Comparison of ENCODE assay signal across 9 mouse cellular contexts in the genomic region with DNA sequence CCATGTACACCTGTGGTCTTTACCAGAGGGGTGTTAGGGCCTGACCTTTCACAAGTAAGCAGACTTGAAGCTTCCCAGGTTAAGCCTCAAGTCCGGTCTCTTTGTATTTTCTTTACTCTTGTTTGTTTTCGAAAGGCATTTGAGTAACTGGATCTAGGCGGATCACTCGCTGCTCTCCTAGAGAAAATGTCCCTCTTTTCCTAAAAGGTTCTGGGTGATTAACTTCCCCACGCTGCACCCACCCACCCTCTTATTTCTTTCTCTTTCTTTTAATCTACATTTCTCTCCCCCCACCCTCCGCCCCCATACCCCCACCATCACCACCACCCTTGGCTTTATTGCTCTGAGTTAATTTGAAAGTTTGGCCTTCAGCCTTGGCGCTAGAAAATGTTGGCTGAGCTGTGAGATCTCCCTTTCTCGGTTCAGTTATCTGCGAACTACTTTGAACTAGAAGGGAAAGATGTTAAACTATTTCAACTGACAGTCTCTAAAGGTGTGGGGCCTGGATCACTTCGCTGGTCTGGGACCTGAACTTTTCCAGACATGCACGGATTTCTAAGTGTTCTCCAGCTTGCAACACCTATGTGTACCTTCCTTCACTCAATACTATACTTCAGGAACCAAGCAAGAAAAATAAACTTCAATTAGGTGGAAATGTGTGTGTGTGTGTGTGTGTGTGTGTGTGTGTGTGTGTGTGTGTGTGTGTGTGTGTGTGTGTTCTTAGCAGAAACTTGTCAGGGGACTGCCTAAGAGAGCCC. TPM values are rescaled to one million over a fixed set of nuclear protein-coding genes. Genes with fewer than 3 reads are reported as not detected.
DNase-seq lines count a peak whose midpoint lies in the region; ATAC-seq and TF ChIP-seq lines count a peak whose summit lies in the region.
"Had no signal": no experiment of that assay in that cellular context is flagged by ENCODE, and none has a peak within 500 bp of the region (broad histone marks: within the 10 kb centered on the region; RNA-seq: fewer than 3 reads in every experiment).

No protein-coding gene starts in this region.

- H3K4me3 ChIP-seq in left cerebral cortex, adult 2 months = peak overlapping the region; percentile 42; the same call in 1 of the 2 replicates
- peak overlapping the region; percentile 92 for H3K4me3 ChIP-seq in forebrain, embryonic 11.5 days (ENCODE audit: low read depth, low read length)
- H3K4me3 ChIP-seq in small intestine, adult 2 months (ENCODE audit: low read depth, low read length) = no peak overlapping the region

- peak overlapping the region; percentile 44; the same call in 1 of the 2 replicates for H3K27ac ChIP-seq in left cerebral cortex, adult 2 months
- H3K27ac ChIP-seq in forebrain, embryonic 11.5 days (ENCODE audit: low read depth, low read length) = peak overlapping the region; percentile 94
- peak overlapping the region; percentile 63; the same call in 1 of the 2 replicates for H3K27ac ChIP-seq in small intestine, adult 2 months (ENCODE audit: insufficient read depth, low read depth, low read length)
- H3K27ac ChIP-seq: liver, embryonic 12.5 days had no signal

- ATAC-seq in forebrain, embryonic 11.5 days (replicated peaks; ENCODE audit: low FRiP score) = no peak; the same call in 1 of the 2 replicates
- ATAC-seq: liver, embryonic 12.5 days had no signal

- 11% methylated on average over 11 of the region's 11 CpGs for WGBS in forebrain, embryonic 11.5 days
- 34% methylated on average over 11 of the region's 11 CpGs for WGBS in small intestine, adult 2 months

- H3K27me3 ChIP-seq in forebrain, embryonic 11.5 days (ENCODE audit: control insufficient read depth, insufficient read depth, low read length) = no peaks in the 10 kb centered on the region
- no peaks in the 10 kb centered on the region for H3K27me3 ChIP-seq in small intestine, adult 2 months (ENCODE audit: control insufficient read depth, insufficient read depth, low read length)

- no peak for TF ChIP-seq POLR2A in small intestine, adult 2 months (IDR thresholded peaks at IDR 0.05; ENCODE audit: low read depth, low read length)

- peak overlapping the region; percentile 99 for H3K9ac ChIP-seq in forebrain, embryonic 11.5 days (ENCODE audit: low read length)
- H3K9ac ChIP-seq: liver, embryonic 12.5 days had no signal

- H3K4me2 ChIP-seq in forebrain, embryonic 11.5 days (ENCODE audit: low read depth, low read length, severe bottlenecking) = peak overlapping the region; percentile 83

- H3K36me3 ChIP-seq in forebrain, embryonic 11.5 days (ENCODE audit: control insufficient read depth, insufficient read depth, low read length) = no peaks in the 10 kb centered on the region
- no peaks in the 10 kb centered on the region for H3K36me3 ChIP-seq in small intestine, adult 2 months (ENCODE audit: control insufficient read depth, insufficient read depth, low read length)
- H3K36me3 ChIP-seq: liver, embryonic 12.5 days had no signal

- peaks cover 18% of the 10 kb centered on the region; the same call in 1 of the 2 replicates for H3K4me1 ChIP-seq in forebrain, embryonic 11.5 days (replicated peaks; ENCODE audit: control insufficient read depth, insufficient read depth, low read length)
- H3K4me1 ChIP-seq in small intestine, adult 2 months (ENCODE audit: control insufficient read depth, insufficient read depth, insufficient read length, low read length) = peaks cover 6% of the 10 kb centered on the region; the same call in 1 of the 2 replicates
- H3K4me1 ChIP-seq: liver, embryonic 12.5 days had no signal

- intact Hi-C loops in left cerebral cortex, adult 2 months (cut with DNase I) = loop anchor here (5.0 to 10.0 kb wide), 4 partner anchors 196 to 494 kb away; no protein-coding TSS in a partner anchor
- intact Hi-C loops in left cerebral cortex, postnatal 14 days (cut with DNase I) = loop anchor here (5.0 to 10.0 kb wide), 2 partner anchors 146 to 347 kb away; no protein-coding TSS in a partner anchor
- intact Hi-C loops in left cerebral cortex, postnatal 4 days (cut with DNase I) = loop anchor here (5.0 to 10.0 kb wide), 3 partner anchors 308 to 497 kb away; no protein-coding TSS in a partner anchor

- DNase-seq in left cerebral cortex, adult 2 months (ENCODE audit: extremely low spot score in 1 of 2, low spot score in 2 of 2) = no peak
- DNase-seq in left cerebral cortex, postnatal 14 days (ENCODE audit: low spot score in 2 of 2) = no peak
- no peak for DNase-seq in forebrain, embryonic 11.5 days (ENCODE audit: low spot score)
- peak; percentile 2 to 8 for DNase-seq in kidney, postnatal 36 days
- no peak for DNase-seq in left cerebral cortex, postnatal 4 days
- DNase-seq in adrenal gland, postnatal 25 days = no peak
- no peak for DNase-seq in right cerebral cortex, postnatal 14 days

- H3K9me3 ChIP-seq in forebrain, embryonic 11.5 days (ENCODE audit: control insufficient read depth, low read length) = no peaks in the 10 kb centered on the region
- H3K9me3 ChIP-seq: liver, embryonic 12.5 days had no signal

- TF ChIP-seq CTCF in left cerebral cortex, adult 2 months (IDR thresholded peaks at IDR 0.05) = no peak
- no peak for TF ChIP-seq CTCF in small intestine, adult 2 months (IDR thresholded peaks at IDR 0.05; ENCODE audit: extremely low read depth, insufficient read length, insufficient replicate concordance, low read depth, low read length)

RNA-seq across cellular contexts. Expression of a gene that starts 1.0 kb away (rescaled TPM):
- total RNA-seq in left cerebral cortex, adult 2 months (2021) = 10 to 100 TPM; 20.7 to 23.2 TPM
- total RNA-seq in left cerebral cortex, postnatal 14 days (2021) = 10 to 100 TPM; 18.3 to 18.5 TPM
- 37.0 and 38.0 TPM in 2 replicates for polyA plus RNA-seq in forebrain, embryonic 11.5 days (2014; fragmentation: Nextera tagmentation; extraction: Ambion mirVana)
- polyA plus RNA-seq in small intestine, adult 2 months (2012; rRNA removed) = 9.8 and 19.4 TPM in 2 replicates
- 10 to 100 TPM; 26.4 to 27.3 TPM for total RNA-seq in left cerebral cortex, postnatal 4 days (2021)
- total RNA-seq in adrenal gland, postnatal 25 days (2021) = 3.9 and 5.4 TPM in 2 replicates

Comparison
In these comparisons a context has a peak if more than half of its experiments do, and no peak if none do; other contexts are left out.
1. DNase-seq: peak in kidney, postnatal 36 days (2 of 2); none in left cerebral cortex, adult 2 months (0 of 2), left cerebral cortex, postnatal 14 days (0 of 2), forebrain, embryonic 11.5 days (single experiment), left cerebral cortex, postnatal 4 days (single experiment), adrenal gland, postnatal 25 days (single experiment) and right cerebral cortex, postnatal 14 days (single experiment).
2. H3K27ac ChIP-seq: peak in every context shown above with its lines; median percentile 94 in forebrain, embryonic 11.5 days; 63 in small intestine, adult 2 months; 44 in left cerebral cortex, adult 2 months.